Mouse (Mus musculus): ENCODE measurements around the gene Gm11096. TPM values are rescaled to one million over a fixed set of nuclear protein-coding genes. Genes with fewer than 3 reads are reported as not detected.

Gene Gm11096
- polyA plus RNA-seq, 1 experiment from 2014 or later: not detected

- H3K27ac ChIP-seq (ENCODE audit: low read depth, low read length): no peak overlapping the region
- 83% methylated on average over 3 of the region's 3 CpGs for WGBS
Observed at GRCm38 (mm10) chr17:81459379-81459778, 17.8 kb downstream of the Gm11096 start.

GRCm38 (mm10) chr17:81468941-81469340 lies 27.4 kb downstream of the Gm11096 start:
- H3K9ac ChIP-seq (ENCODE audit: low read depth, low read length): no peak overlapping the region
- H3K36me3 ChIP-seq (ENCODE audit: control insufficient read depth, insufficient read depth, low read length): no peaks in the 10 kb centered on the region
- H3K4me3 ChIP-seq (ENCODE audit: low read depth, low read length): no peak overlapping the region
- no peak for ATAC-seq (ENCODE audit: low FRiP score)
- DNase-seq (ENCODE audit: low spot score): no peak
- no peaks in the 10 kb centered on the region for H3K4me1 ChIP-seq (replicated peaks; ENCODE audit: control insufficient read depth, insufficient read depth, low read length)
- no peaks in the 10 kb centered on the region for H3K27me3 ChIP-seq (ENCODE audit: control insufficient read depth, insufficient read depth, low read length)
- no peak overlapping the region for H3K4me2 ChIP-seq (replicated peaks; ENCODE audit: low read depth, low read length)
- no peaks in the 10 kb centered on the region for H3K9me3 ChIP-seq (ENCODE audit: control insufficient read depth, low read length)
- no peak overlapping the region for H3K27ac ChIP-seq (ENCODE audit: low read depth, low read length)
- 84% methylated on average over 5 of the region's 5 CpGs for WGBS

More at GRCm38 (mm10) chr17:81459379-81459778, 17.8 kb downstream of the Gm11096 start:
- Histone ChIP-seq H3K9me3 (ENCODE audit: control insufficient read depth, low read length) (no peaks in the 10 kb centered on the region), H3K4me1 (replicated peaks; ENCODE audit: control insufficient read depth, insufficient read depth, low read length) (no peaks in the 10 kb centered on the region), H3K27me3 (ENCODE audit: control insufficient read depth, insufficient read depth, low read length) (no peaks in the 10 kb centered on the region), H3K4me2 (replicated peaks; ENCODE audit: low read depth, low read length) (no peak overlapping the region), H3K4me3 (ENCODE audit: low read depth, low read length) (no peak overlapping the region), H3K9ac (ENCODE audit: low read depth, low read length) (no peak overlapping the region), H3K36me3 (ENCODE audit: control insufficient read depth, insufficient read depth, low read length) (no peaks in the 10 kb centered on the region)
- DNase-seq (ENCODE audit: low spot score): no peak
- no peak for ATAC-seq (ENCODE audit: low FRiP score)

- H3K4me2 ChIP-seq (replicated peaks; ENCODE audit: low read depth, low read length): no peak overlapping the region
- H3K9me3 ChIP-seq (ENCODE audit: control insufficient read depth, low read length): no peaks in the 10 kb centered on the region
- 62% methylated on average over 3 of the region's 3 CpGs for WGBS
- H3K27me3 ChIP-seq (ENCODE audit: control insufficient read depth, insufficient read depth, low read length): no peaks in the 10 kb centered on the region
- no peak overlapping the region for H3K4me3 ChIP-seq (ENCODE audit: low read depth, low read length)
- H3K4me1 ChIP-seq (replicated peaks; ENCODE audit: control insufficient read depth, insufficient read depth, low read length): no peaks in the 10 kb centered on the region
- no peak overlapping the region for H3K9ac ChIP-seq (ENCODE audit: low read depth, low read length)
- no peak for ATAC-seq (ENCODE audit: low FRiP score)
- no peak overlapping the region for H3K27ac ChIP-seq (ENCODE audit: low read depth, low read length)
- no peak for DNase-seq (ENCODE audit: low spot score)
- H3K36me3 ChIP-seq (ENCODE audit: control insufficient read depth, insufficient read depth, low read length): no peaks in the 10 kb centered on the region
Observed at GRCm38 (mm10) chr17:81473363-81473762, 31.8 kb downstream of the Gm11096 start.

- no peaks in the 10 kb centered on the region for H3K27me3 ChIP-seq (ENCODE audit: control insufficient read depth, insufficient read depth, low read length)
- no peak overlapping the region for H3K4me3 ChIP-seq (ENCODE audit: low read depth, low read length)
- H3K36me3 ChIP-seq (ENCODE audit: control insufficient read depth, insufficient read depth, low read length): no peaks in the 10 kb centered on the region
- DNase-seq (ENCODE audit: low spot score) (no peak), ATAC-seq (ENCODE audit: low FRiP score) (no peak)
- no peak overlapping the region for H3K9ac ChIP-seq (ENCODE audit: low read depth, low read length)
- no peak overlapping the region for H3K4me2 ChIP-seq (replicated peaks; ENCODE audit: low read depth, low read length)
- WGBS: 77% methylated on average over 1 of the region's 1 CpGs
- no peak overlapping the region for H3K27ac ChIP-seq (ENCODE audit: low read depth, low read length)
- H3K9me3 ChIP-seq (ENCODE audit: control insufficient read depth, low read length): no peaks in the 10 kb centered on the region
- H3K4me1 ChIP-seq (replicated peaks; ENCODE audit: control insufficient read depth, insufficient read depth, low read length): no peaks in the 10 kb centered on the region
Observed at GRCm38 (mm10) chr17:81477420-81477819, 35.9 kb downstream of the Gm11096 start.

GRCm38 (mm10) chr17:81479807-81480206 lies 38.2 kb downstream of the Gm11096 start:
- no peak for ATAC-seq (ENCODE audit: low FRiP score)
- DNase-seq (ENCODE audit: low spot score): no peak
- Histone ChIP-seq H3K9ac (ENCODE audit: low read depth, low read length) (no peak overlapping the region), H3K27me3 (ENCODE audit: control insufficient read depth, insufficient read depth, low read length) (no peaks in the 10 kb centered on the region), H3K4me1 (replicated peaks; ENCODE audit: control insufficient read depth, insufficient read depth, low read length) (no peaks in the 10 kb centered on the region), H3K27ac (ENCODE audit: low read depth, low read length) (no peak overlapping the region), H3K9me3 (ENCODE audit: control insufficient read depth, low read length) (no peaks in the 10 kb centered on the region), H3K4me3 (ENCODE audit: low read depth, low read length) (no peak overlapping the region), H3K4me2 (replicated peaks; ENCODE audit: low read depth, low read length) (no peak overlapping the region), H3K36me3 (ENCODE audit: control insufficient read depth, insufficient read depth, low read length) (no peaks in the 10 kb centered on the region)
- WGBS: 77% methylated on average over 4 of the region's 4 CpGs

- H3K4me2 ChIP-seq (replicated peaks; ENCODE audit: low read depth, low read length): no peak overlapping the region
- no peaks in the 10 kb centered on the region for H3K27me3 ChIP-seq (ENCODE audit: control insufficient read depth, insufficient read depth, low read length)
- no peaks in the 10 kb centered on the region for H3K4me1 ChIP-seq (replicated peaks; ENCODE audit: control insufficient read depth, insufficient read depth, low read length)
- peak; percentile 73 for ATAC-seq (ENCODE audit: low FRiP score)
- H3K36me3 ChIP-seq (ENCODE audit: control insufficient read depth, insufficient read depth, low read length): no peaks in the 10 kb centered on the region
- 79% methylated on average over 21 of the region's 21 CpGs for WGBS
- no peak for DNase-seq (ENCODE audit: low spot score)
- no peak overlapping the region for H3K27ac ChIP-seq (ENCODE audit: low read depth, low read length)
- H3K4me3 ChIP-seq (ENCODE audit: low read depth, low read length): no peak overlapping the region
- no peak overlapping the region for H3K9ac ChIP-seq (ENCODE audit: low read depth, low read length)
- H3K9me3 ChIP-seq (ENCODE audit: control insufficient read depth, low read length): no peaks in the 10 kb centered on the region
Observed at GRCm38 (mm10) chr17:81480351-81481161, 39.0 kb downstream of the Gm11096 start.

GRCm38 (mm10) chr17:81481843-81482490 lies 40.4 kb downstream of the Gm11096 start:
- Histone ChIP-seq H3K27ac (ENCODE audit: low read depth, low read length) (no peak overlapping the region), H3K9ac (ENCODE audit: low read depth, low read length) (no peak overlapping the region), H3K27me3 (ENCODE audit: control insufficient read depth, insufficient read depth, low read length) (no peaks in the 10 kb centered on the region), H3K36me3 (ENCODE audit: control insufficient read depth, insufficient read depth, low read length) (no peaks in the 10 kb centered on the region), H3K4me3 (ENCODE audit: low read depth, low read length) (no peak overlapping the region), H3K9me3 (ENCODE audit: control insufficient read depth, low read length) (no peaks in the 10 kb centered on the region), H3K4me2 (replicated peaks; ENCODE audit: low read depth, low read length) (no peak overlapping the region), H3K4me1 (replicated peaks; ENCODE audit: control insufficient read depth, insufficient read depth, low read length) (no peaks in the 10 kb centered on the region)
- peak; percentile 22 for DNase-seq (ENCODE audit: low spot score)
- WGBS: 70% methylated on average over 11 of the region's 11 CpGs
- peak; percentile 41; the same call in 1 of the 2 replicates for ATAC-seq (ENCODE audit: low FRiP score)

- H3K4me2 ChIP-seq (replicated peaks; ENCODE audit: low read depth, low read length): no peak overlapping the region
- ATAC-seq (ENCODE audit: low FRiP score) (no peak), DNase-seq (ENCODE audit: low spot score) (no peak)
- no peaks in the 10 kb centered on the region for H3K27me3 ChIP-seq (ENCODE audit: control insufficient read depth, insufficient read depth, low read length)
- H3K27ac ChIP-seq (ENCODE audit: low read depth, low read length): no peak overlapping the region
- H3K4me1 ChIP-seq (replicated peaks; ENCODE audit: control insufficient read depth, insufficient read depth, low read length): no peaks in the 10 kb centered on the region
- 71% methylated on average over 1 of the region's 1 CpGs for WGBS
- H3K36me3 ChIP-seq (ENCODE audit: control insufficient read depth, insufficient read depth, low read length): no peaks in the 10 kb centered on the region
- no peak overlapping the region for H3K9ac ChIP-seq (ENCODE audit: low read depth, low read length)
- no peaks in the 10 kb centered on the region for H3K9me3 ChIP-seq (ENCODE audit: control insufficient read depth, low read length)
- H3K4me3 ChIP-seq (ENCODE audit: low read depth, low read length): no peak overlapping the region
Observed at GRCm38 (mm10) chr17:81486388-81486787, 44.8 kb downstream of the Gm11096 start.

Measured in hindbrain, embryonic 11.5 days (tissue).